Mouse (Mus musculus): ENCODE results near the gene Zbtb8b. TPM values are rescaled to one million over a fixed set of nuclear protein-coding genes. Genes with fewer than 3 reads are reported as not detected.
A peak's percentile ranks its signal among the peaks of the same experiment; 100 is the strongest.
"Not testable (repeated sequence)": the region's sequence is repeated elsewhere in the genome, so short reads cannot be mapped to it uniquely, and the experiment has no call there.

Gene Zbtb8b
- polyA plus RNA-seq, 1 experiment: not detected

GRCm38 (mm10) chr4:129418321-129418720, 22.3 kb downstream of the Zbtb8b start:
- Histone ChIP-seq H3K4me1 (ENCODE audit: control insufficient read depth, insufficient read depth, low read length) (peaks cover 7% of the 10 kb centered on the region; the same call in 1 of the 2 replicates), H3K27ac (ENCODE audit: insufficient read depth, low read length) (no peak overlapping the region), H3K4me3 (ENCODE audit: insufficient read depth, low read length) (no peak overlapping the region)
- TF ChIP-seq CTCF (IDR thresholded peaks at IDR 0.05; ENCODE audit: borderline replicate concordance, insufficient read depth, low read length): no peak
- no peak for TF ChIP-seq POLR2A (IDR thresholded peaks at IDR 0.05; ENCODE audit: low read depth, low read length)

GRCm38 (mm10) chr4:129416478-129416877, 24.2 kb downstream of the Zbtb8b start:
- Histone ChIP-seq H3K4me3 (ENCODE audit: insufficient read depth, low read length) (no peak overlapping the region), H3K27ac (ENCODE audit: insufficient read depth, low read length) (peak overlapping the region; percentile 46), H3K4me1 (ENCODE audit: control insufficient read depth, insufficient read depth, low read length) (peaks cover 7% of the 10 kb centered on the region; the same call in 1 of the 2 replicates)
- no peak for TF ChIP-seq POLR2A (IDR thresholded peaks at IDR 0.05; ENCODE audit: low read depth, low read length)
- no peak for TF ChIP-seq CTCF (IDR thresholded peaks at IDR 0.05; ENCODE audit: borderline replicate concordance, insufficient read depth, low read length)

GRCm38 (mm10) chr4:129415892-129416291, 24.8 kb downstream of the Zbtb8b start:
- peaks cover 7% of the 10 kb centered on the region; the same call in 1 of the 2 replicates for H3K4me1 ChIP-seq (ENCODE audit: control insufficient read depth, insufficient read depth, low read length)
- peak overlapping the region; percentile 48 for H3K27ac ChIP-seq (ENCODE audit: insufficient read depth, low read length)
- no peak for TF ChIP-seq CTCF (IDR thresholded peaks at IDR 0.05; ENCODE audit: borderline replicate concordance, insufficient read depth, low read length)
- TF ChIP-seq POLR2A (IDR thresholded peaks at IDR 0.05; ENCODE audit: low read depth, low read length): no peak
- H3K4me3 ChIP-seq (ENCODE audit: insufficient read depth, low read length): no peak overlapping the region

GRCm38 (mm10) chr4:129410991-129411390, 29.7 kb downstream of the Zbtb8b start:
- H3K27ac ChIP-seq (ENCODE audit: insufficient read depth, low read length): no peak overlapping the region
- no peak overlapping the region for H3K4me3 ChIP-seq (ENCODE audit: insufficient read depth, low read length)
- TF ChIP-seq POLR2A (IDR thresholded peaks at IDR 0.05; ENCODE audit: low read depth, low read length): no peak
- TF ChIP-seq CTCF (IDR thresholded peaks at IDR 0.05; ENCODE audit: borderline replicate concordance, insufficient read depth, low read length): no peak
- H3K4me1 ChIP-seq (ENCODE audit: control insufficient read depth, insufficient read depth, low read length): no peaks in the 10 kb centered on the region

- not testable (repeated sequence) for H3K4me1 ChIP-seq (ENCODE audit: control insufficient read depth, insufficient read depth, low read length); H3K4me3 ChIP-seq (ENCODE audit: insufficient read depth, low read length); H3K27ac ChIP-seq (ENCODE audit: insufficient read depth, low read length)
Measured at GRCm38 (mm10) chr4:129410532-129410931, 30.1 kb downstream of the Zbtb8b start.

GRCm38 (mm10) chr4:129406447-129406846, 34.2 kb downstream of the Zbtb8b start:
- H3K4me3 ChIP-seq (ENCODE audit: insufficient read depth, low read length): no peak overlapping the region
- no peaks in the 10 kb centered on the region for H3K4me1 ChIP-seq (ENCODE audit: control insufficient read depth, insufficient read depth, low read length)
- H3K27ac ChIP-seq (ENCODE audit: insufficient read depth, low read length): no peak overlapping the region
- no peak for TF ChIP-seq POLR2A (IDR thresholded peaks at IDR 0.05; ENCODE audit: low read depth, low read length)
- TF ChIP-seq CTCF (IDR thresholded peaks at IDR 0.05; ENCODE audit: borderline replicate concordance, insufficient read depth, low read length): no peak

GRCm38 (mm10) chr4:129399813-129400212, 40.8 kb downstream of the Zbtb8b start:
- Histone ChIP-seq H3K4me1 (ENCODE audit: control insufficient read depth, insufficient read depth, low read length) (no peaks in the 10 kb centered on the region), H3K27ac (ENCODE audit: insufficient read depth, low read length) (no peak overlapping the region), H3K4me3 (ENCODE audit: insufficient read depth, low read length) (no peak overlapping the region)
- TF ChIP-seq POLR2A (IDR thresholded peaks at IDR 0.05; ENCODE audit: low read depth, low read length): no peak
- TF ChIP-seq CTCF (IDR thresholded peaks at IDR 0.05; ENCODE audit: borderline replicate concordance, insufficient read depth, low read length): no peak

GRCm38 (mm10) chr4:129396960-129397359, 43.7 kb downstream of the Zbtb8b start:
- TF ChIP-seq CTCF (IDR thresholded peaks at IDR 0.05; ENCODE audit: borderline replicate concordance, insufficient read depth, low read length) (no peak), POLR2A (IDR thresholded peaks at IDR 0.05; ENCODE audit: low read depth, low read length) (no peak)
- H3K27ac ChIP-seq (ENCODE audit: insufficient read depth, low read length): no peak overlapping the region
- H3K4me1 ChIP-seq (ENCODE audit: control insufficient read depth, insufficient read depth, low read length): no peaks in the 10 kb centered on the region
- H3K4me3 ChIP-seq (ENCODE audit: insufficient read depth, low read length): no peak overlapping the region

- no peak for TF ChIP-seq POLR2A (IDR thresholded peaks at IDR 0.05; ENCODE audit: low read depth, low read length)
- no peak for TF ChIP-seq CTCF (IDR thresholded peaks at IDR 0.05; ENCODE audit: borderline replicate concordance, insufficient read depth, low read length)
- Histone ChIP-seq H3K4me3 (ENCODE audit: insufficient read depth, low read length) (no peak overlapping the region), H3K27ac (ENCODE audit: insufficient read depth, low read length) (no peak overlapping the region), H3K4me1 (ENCODE audit: control insufficient read depth, insufficient read depth, low read length) (no peaks in the 10 kb centered on the region)
Measured at GRCm38 (mm10) chr4:129394089-129394870, 46.4 kb downstream of the Zbtb8b start.

- no peaks in the 10 kb centered on the region for H3K4me1 ChIP-seq (ENCODE audit: control insufficient read depth, insufficient read depth, low read length)
- H3K4me3 ChIP-seq (ENCODE audit: insufficient read depth, low read length): no peak overlapping the region
- H3K27ac ChIP-seq (ENCODE audit: insufficient read depth, low read length): no peak overlapping the region
- TF ChIP-seq POLR2A (IDR thresholded peaks at IDR 0.05; ENCODE audit: low read depth, low read length) (no peak), CTCF (IDR thresholded peaks at IDR 0.05; ENCODE audit: borderline replicate concordance, insufficient read depth, low read length) (no peak)
Measured at GRCm38 (mm10) chr4:129390936-129391557, 49.6 kb downstream of the Zbtb8b start.

All from embryonic fibroblast, embryonic 13.5 days (primary cell).